Mouse (Mus musculus): ENCODE measurements around the gene Xpo6. TPM values are rescaled to one million over a fixed set of nuclear protein-coding genes. Genes with fewer than 3 reads are reported as not detected.

Xpo6 gene
- total and polyA plus RNA-seq, 2 experiments from 2014 or later, result 14.2 to 78.8 TPM

DNA sequence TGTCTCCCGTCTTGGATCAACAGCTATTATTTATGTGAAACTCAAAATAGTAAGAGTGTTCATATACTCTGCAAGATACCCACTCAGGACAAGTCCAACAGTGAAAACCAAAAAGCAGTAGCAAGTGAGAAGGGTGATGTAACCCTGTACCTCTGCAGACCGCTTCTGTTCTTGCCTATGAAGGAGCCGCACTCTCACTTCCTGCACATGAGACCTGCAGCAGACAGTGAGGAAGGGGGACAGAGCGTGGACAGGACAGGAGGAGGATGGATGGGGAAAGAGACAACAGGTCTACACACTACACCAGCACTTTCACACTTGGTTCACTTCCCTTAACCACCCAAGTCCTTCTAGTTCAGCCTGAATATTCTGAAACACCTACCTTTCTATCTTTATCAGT, 48.0 kb downstream of the Xpo6 start:
- TF ChIP-seq CTCF (IDR thresholded peaks at IDR 0.05; ENCODE audit: low read depth) (no peak), EP300 (IDR thresholded peaks at IDR 0.05; ENCODE audit: low read depth) (no peak)
- Histone ChIP-seq H3K9me3 (replicated peaks; ENCODE audit: control insufficient read depth, low read length) (no peaks in the 10 kb centered on the region), H3K4me1 (ENCODE audit: control insufficient read depth, insufficient read depth) (no peaks in the 10 kb centered on the region), H3K4me2 (ENCODE audit: low read depth, low read length) (no peak overlapping the region), H3K36me3 (replicated peaks; ENCODE audit: control insufficient read depth, insufficient read depth, low read length) (peaks cover 68% of the 10 kb centered on the region), H3K4me3 (ENCODE audit: low read depth, low read length) (no peak overlapping the region), H3K27ac (ENCODE audit: low read depth) (no peak overlapping the region), H3K27me3 (ENCODE audit: control insufficient read depth, insufficient read depth, low read length) (no peaks in the 10 kb centered on the region), H3K9ac (replicated peaks; ENCODE audit: low read depth, low read length) (no peak overlapping the region)
- WGBS, result 86% methylated on average over 4 of the region's 4 CpGs
- DNase-seq (ENCODE audit: low spot score), result no peak
- ATAC-seq (ENCODE audit: insufficient read depth, low read depth), result no peak

DNA sequence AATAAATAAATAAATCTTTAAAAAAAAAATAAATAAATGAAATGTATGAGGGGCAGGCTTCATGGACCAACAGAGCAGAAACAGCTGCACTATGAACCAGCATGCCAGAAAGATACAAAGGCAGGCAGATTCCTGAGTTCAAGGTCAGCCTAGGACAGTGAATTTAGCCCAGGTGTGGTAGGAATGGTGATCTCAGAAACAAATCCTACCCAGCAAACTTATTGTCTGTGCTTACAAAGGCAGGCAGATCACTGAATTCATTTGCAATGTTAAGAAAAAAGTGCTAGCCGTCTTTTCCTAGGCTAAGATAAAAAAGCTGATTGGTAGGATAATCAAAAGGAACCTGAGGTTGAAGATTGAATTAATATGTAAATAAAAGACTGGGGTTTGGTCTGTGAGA, 54.1 kb downstream of the Xpo6 start:
- H3K4me1 ChIP-seq (ENCODE audit: control insufficient read depth, insufficient read depth), result peaks cover 5% of the 10 kb centered on the region; the same call in 1 of the 2 replicates
- TF ChIP-seq EP300 (IDR thresholded peaks at IDR 0.05; ENCODE audit: low read depth) (no peak), CTCF (IDR thresholded peaks at IDR 0.05; ENCODE audit: low read depth) (no peak)
- no peaks in the 10 kb centered on the region for H3K9me3 ChIP-seq (replicated peaks; ENCODE audit: control insufficient read depth, low read length)
- no peak overlapping the region for H3K27ac ChIP-seq (ENCODE audit: low read depth)
- DNase-seq (ENCODE audit: low spot score), result no peak
- no peaks in the 10 kb centered on the region for H3K27me3 ChIP-seq (ENCODE audit: control insufficient read depth, insufficient read depth, low read length)
- ATAC-seq (ENCODE audit: insufficient read depth, low read depth), result no peak
- no peak overlapping the region for H3K9ac ChIP-seq (replicated peaks; ENCODE audit: low read depth, low read length)
- 77% methylated on average over 1 of the region's 1 CpGs for WGBS
- H3K4me2 ChIP-seq (ENCODE audit: low read depth, low read length), result no peak overlapping the region
- H3K36me3 ChIP-seq (replicated peaks; ENCODE audit: control insufficient read depth, insufficient read depth, low read length), result peaks cover 53% of the 10 kb centered on the region
- no peak overlapping the region for H3K4me3 ChIP-seq (ENCODE audit: low read depth, low read length)

GRCm38 (mm10) chr7:126144364-126144763, 55.9 kb downstream of the Xpo6 start:
- ATAC-seq (ENCODE audit: insufficient read depth, low read depth) (no peak), DNase-seq (ENCODE audit: low spot score) (no peak)
- peaks cover 5% of the 10 kb centered on the region; the same call in 1 of the 2 replicates for H3K4me1 ChIP-seq (ENCODE audit: control insufficient read depth, insufficient read depth)
- no peaks in the 10 kb centered on the region for H3K27me3 ChIP-seq (ENCODE audit: control insufficient read depth, insufficient read depth, low read length)
- peaks cover 62% of the 10 kb centered on the region for H3K36me3 ChIP-seq (replicated peaks; ENCODE audit: control insufficient read depth, insufficient read depth, low read length)
- H3K4me3 ChIP-seq (ENCODE audit: low read depth, low read length), result no peak overlapping the region
- no peaks in the 10 kb centered on the region for H3K9me3 ChIP-seq (replicated peaks; ENCODE audit: control insufficient read depth, low read length)
- no peak overlapping the region for H3K27ac ChIP-seq (ENCODE audit: low read depth)
- H3K9ac ChIP-seq (replicated peaks; ENCODE audit: low read depth, low read length), result no peak overlapping the region
- TF ChIP-seq EP300 (IDR thresholded peaks at IDR 0.05; ENCODE audit: low read depth) (no peak), CTCF (IDR thresholded peaks at IDR 0.05; ENCODE audit: low read depth) (no peak)
- 68% methylated on average over 2 of the region's 2 CpGs for WGBS
- H3K4me2 ChIP-seq (ENCODE audit: low read depth, low read length), result no peak overlapping the region

- no peak overlapping the region for H3K4me2 ChIP-seq (ENCODE audit: low read depth, low read length)
- ATAC-seq (ENCODE audit: insufficient read depth, low read depth) (no peak), DNase-seq (ENCODE audit: low spot score) (no peak)
- no peak overlapping the region for H3K27ac ChIP-seq (ENCODE audit: low read depth)
- no peaks in the 10 kb centered on the region for H3K4me1 ChIP-seq (ENCODE audit: control insufficient read depth, insufficient read depth)
- TF ChIP-seq CTCF (IDR thresholded peaks at IDR 0.05; ENCODE audit: low read depth) (no peak), EP300 (IDR thresholded peaks at IDR 0.05; ENCODE audit: low read depth) (no peak)
- H3K27me3 ChIP-seq (ENCODE audit: control insufficient read depth, insufficient read depth, low read length), result no peaks in the 10 kb centered on the region
- no peaks in the 10 kb centered on the region for H3K9me3 ChIP-seq (replicated peaks; ENCODE audit: control insufficient read depth, low read length)
- whole genome bisulfite sequencing, result 84% methylated on average over 5 of the region's 5 CpGs
- H3K36me3 ChIP-seq (replicated peaks; ENCODE audit: control insufficient read depth, insufficient read depth, low read length), result peaks cover 49% of the 10 kb centered on the region
- H3K4me3 ChIP-seq (ENCODE audit: low read depth, low read length), result no peak overlapping the region
- no peak overlapping the region for H3K9ac ChIP-seq (replicated peaks; ENCODE audit: low read depth, low read length)
Observed at GRCm38 (mm10) chr7:126137850-126138249, 62.5 kb downstream of the Xpo6 start.

- H3K27ac ChIP-seq (ENCODE audit: low read depth), result no peak overlapping the region
- H3K4me1 ChIP-seq (ENCODE audit: control insufficient read depth, insufficient read depth), result no peaks in the 10 kb centered on the region
- ATAC-seq (ENCODE audit: insufficient read depth, low read depth), result no peak
- no peak overlapping the region for H3K9ac ChIP-seq (replicated peaks; ENCODE audit: low read depth, low read length)
- H3K27me3 ChIP-seq (ENCODE audit: control insufficient read depth, insufficient read depth, low read length), result no peaks in the 10 kb centered on the region
- H3K9me3 ChIP-seq (replicated peaks; ENCODE audit: control insufficient read depth, low read length), result no peaks in the 10 kb centered on the region
- WGBS, result 69% methylated on average over 2 of the region's 2 CpGs
- no peak overlapping the region for H3K4me2 ChIP-seq (ENCODE audit: low read depth, low read length)
- TF ChIP-seq EP300 (IDR thresholded peaks at IDR 0.05; ENCODE audit: low read depth) (no peak), CTCF (IDR thresholded peaks at IDR 0.05; ENCODE audit: low read depth) (no peak)
- no peak for DNase-seq (ENCODE audit: low spot score)
- H3K4me3 ChIP-seq (ENCODE audit: low read depth, low read length), result no peak overlapping the region
- H3K36me3 ChIP-seq (replicated peaks; ENCODE audit: control insufficient read depth, insufficient read depth, low read length), result peaks cover 55% of the 10 kb centered on the region
Observed at GRCm38 (mm10) chr7:126135391-126135790, 64.9 kb downstream of the Xpo6 start.

DNA sequence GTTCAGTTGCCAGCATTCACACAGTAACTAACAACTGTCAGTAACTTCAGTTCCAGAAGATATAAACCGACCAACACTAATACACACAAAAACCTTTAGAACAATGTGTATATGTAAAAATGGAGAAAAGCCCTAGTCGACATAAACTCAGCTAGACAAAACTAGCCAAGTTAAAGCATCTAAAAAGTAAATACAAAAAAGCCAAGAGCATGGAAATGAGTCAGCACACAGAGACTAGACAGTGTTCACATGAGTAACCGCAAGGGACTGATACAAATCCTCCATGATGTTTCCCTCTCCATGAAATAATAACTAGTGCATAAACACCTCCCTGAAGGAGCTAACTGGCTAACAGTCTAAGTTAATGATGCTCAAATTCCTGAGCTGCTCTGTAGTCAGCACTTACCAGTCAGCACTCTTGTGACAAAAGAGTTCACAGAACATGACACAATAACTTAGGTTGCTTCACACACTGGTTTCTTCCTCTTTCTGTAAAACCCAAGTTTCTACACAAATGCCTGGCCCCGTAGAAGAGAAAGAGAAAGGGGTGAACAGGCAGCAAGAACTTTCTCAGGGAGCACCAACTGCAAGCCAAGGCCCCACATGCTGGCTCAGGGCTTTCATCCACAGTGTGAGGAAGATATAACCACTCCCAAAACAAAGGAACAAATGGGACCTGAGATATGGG, 65.5 kb downstream of the Xpo6 start:
- H3K9ac ChIP-seq (replicated peaks; ENCODE audit: low read depth, low read length), result no peak overlapping the region
- WGBS, result 88% methylated on average over 4 of the region's 4 CpGs
- TF ChIP-seq EP300 (IDR thresholded peaks at IDR 0.05; ENCODE audit: low read depth), result no peak
- TF ChIP-seq CTCF (IDR thresholded peaks at IDR 0.05; ENCODE audit: low read depth), result no peak
- no peak overlapping the region for H3K27ac ChIP-seq (ENCODE audit: low read depth)
- DNase-seq (ENCODE audit: low spot score), result no peak
- H3K4me1 ChIP-seq (ENCODE audit: control insufficient read depth, insufficient read depth), result no peaks in the 10 kb centered on the region
- no peak overlapping the region for H3K4me2 ChIP-seq (ENCODE audit: low read depth, low read length)
- no peak overlapping the region for H3K4me3 ChIP-seq (ENCODE audit: low read depth, low read length)
- no peak for ATAC-seq (ENCODE audit: insufficient read depth, low read depth)
- no peaks in the 10 kb centered on the region for H3K27me3 ChIP-seq (ENCODE audit: control insufficient read depth, insufficient read depth, low read length)
- peaks cover 55% of the 10 kb centered on the region for H3K36me3 ChIP-seq (replicated peaks; ENCODE audit: control insufficient read depth, insufficient read depth, low read length)
- no peaks in the 10 kb centered on the region for H3K9me3 ChIP-seq (replicated peaks; ENCODE audit: control insufficient read depth, low read length)
